Mouse (Mus musculus) midbrain, embryonic 16.5 days (tissue): ENCODE data around the gene Mcee. TPM values are rescaled to one million over a fixed set of nuclear protein-coding genes. Genes with fewer than 3 reads are reported as not detected.

ENCODE experiments used
- ATAC-seq: fragments of 200-750 bp; cut with Nextera tagmentation; 2 replicates; pipeline ENCODE4 v1.8.0; 2017; ENCODE audit warnings: moderate TSS enrichment
- H3K27ac ChIP-seq: fragments of 300-500 bp; sonication (generic); 2 replicates; pipeline ENCODE4 v1.5.1; 2014; ENCODE audit warnings: mild to moderate bottlenecking, low read length, mixed read lengths
- H3K27me3 ChIP-seq: fragments of 300-500 bp; sonication (generic); 2 replicates; pipeline ENCODE4 v1.6.1; 2014; ENCODE audit warnings: low read depth, low read length, mixed read lengths; ENCODE audit not compliant: control insufficient read depth, insufficient read depth
- H3K36me3 ChIP-seq: fragments of 300-500 bp; sonication (generic); 2 replicates; pipeline ENCODE4 v1.6.1; 2014; ENCODE audit warnings: mild to moderate bottlenecking, low read length, moderate library complexity, mixed read lengths; ENCODE audit not compliant: control insufficient read depth, insufficient read depth
- H3K4me1 ChIP-seq: fragments of 300-500 bp; sonication (generic); 2 replicates; pipeline ENCODE4 v1.6.1; 2014; ENCODE audit warnings: mild to moderate bottlenecking, low read length, mixed read lengths; ENCODE audit not compliant: control insufficient read depth, insufficient read depth
- H3K4me2 ChIP-seq: fragments of 300-500 bp; sonication (generic); 2 replicates; pipeline ENCODE4 v1.6.1; 2014; ENCODE audit warnings: mild to moderate bottlenecking, low read length, mixed read lengths
- H3K4me3 ChIP-seq: fragments of 300-500 bp; sonication (generic); 2 replicates; pipeline ENCODE4 v1.5.1; 2014; ENCODE audit warnings: low read depth, mild to moderate bottlenecking, low read length, moderate library complexity, mixed read lengths
- H3K9ac ChIP-seq: fragments of 300-500 bp; sonication (generic); 2 replicates; pipeline ENCODE4 v1.6.1; 2014; ENCODE audit warnings: low read depth, low read length, mixed read lengths
- H3K9me3 ChIP-seq: fragments of 300-500 bp; sonication (generic); replicated peaks from 2 replicates; pipeline ENCODE4 v1.6.1; 2014; ENCODE audit warnings: mild to moderate bottlenecking, low read length, mixed read lengths; ENCODE audit not compliant: control insufficient read depth, poor library complexity, severe bottlenecking
- WGBS: fragments of 180-500 bp; shearing (Covaris S2); extraction: QIAGEN DNeasy Blood & Tissue Kit; methylation state at CpG from one replicate; pipeline ENCODE4 v1.1.7; 2014; 5-methylcytosine and 5-hydroxymethylcytosine counted together
- polyA plus RNA-seq: library from polyadenylated mRNA; unstranded; fragments of >200 nt; fragmentation: Nextera tagmentation; extraction: Ambion mirVana; gene quantifications from 2 replicates; pipeline ENCODE4 v1.2.1, GENCODE M21; 2015

Gene Mcee
- polyA plus RNA-seq, 1 experiment from 2014 or later: 43.8 TPM

- no peak overlapping the region for H3K27ac ChIP-seq
- no peak overlapping the region for H3K4me3 ChIP-seq
- ATAC-seq: no peak
- 90% methylated on average over 5 of the region's 5 CpGs for WGBS
- no peak overlapping the region for H3K9ac ChIP-seq
- H3K36me3 ChIP-seq: no peaks in the 10 kb centered on the region
- H3K4me1 ChIP-seq: no peaks in the 10 kb centered on the region
- no peak overlapping the region for H3K4me2 ChIP-seq
- H3K9me3 ChIP-seq: no peaks in the 10 kb centered on the region
- no peaks in the 10 kb centered on the region for H3K27me3 ChIP-seq
These were observed 59.5 kb downstream of the Mcee start for GRCm38 (mm10) chr7:64451861-64452382.

GRCm38 (mm10) chr7:64452471-64453222 lies 60.2 kb downstream of the Mcee start:
- no peak overlapping the region for H3K27ac ChIP-seq
- 71% methylated on average over 4 of the region's 4 CpGs for WGBS

GRCm38 (mm10) chr7:64456176-64456575 lies 63.8 kb downstream of the Mcee start:
- 84% methylated on average over 4 of the region's 4 CpGs for WGBS
- Histone ChIP-seq H3K9me3 (no peaks in the 10 kb centered on the region), H3K27me3 (no peaks in the 10 kb centered on the region), H3K36me3 (no peaks in the 10 kb centered on the region), H3K4me1 (no peaks in the 10 kb centered on the region), H3K4me3 (no peak overlapping the region), H3K9ac (no peak overlapping the region), H3K4me2 (no peak overlapping the region), H3K27ac (no peak overlapping the region)
- no peak for ATAC-seq

More at GRCm38 (mm10) chr7:64452471-64453222, 60.2 kb downstream of the Mcee start:
- no peaks in the 10 kb centered on the region for H3K4me1 ChIP-seq
- H3K4me3 ChIP-seq: no peak overlapping the region
- H3K27me3 ChIP-seq: no peaks in the 10 kb centered on the region
- H3K9ac ChIP-seq: no peak overlapping the region
- no peaks in the 10 kb centered on the region for H3K9me3 ChIP-seq
- H3K4me2 ChIP-seq: no peak overlapping the region
- no peak for ATAC-seq
- H3K36me3 ChIP-seq: no peaks in the 10 kb centered on the region

- H3K4me1 ChIP-seq: no peaks in the 10 kb centered on the region
- H3K27ac ChIP-seq: no peak overlapping the region
- H3K4me2 ChIP-seq: no peak overlapping the region
- H3K4me3 ChIP-seq: no peak overlapping the region
- no peak overlapping the region for H3K9ac ChIP-seq
- 54% methylated on average over 3 of the region's 3 CpGs for WGBS
- no peaks in the 10 kb centered on the region for H3K36me3 ChIP-seq
- no peaks in the 10 kb centered on the region for H3K27me3 ChIP-seq
- no peak for ATAC-seq
- H3K9me3 ChIP-seq: no peaks in the 10 kb centered on the region
These were observed 64.3 kb downstream of the Mcee start for GRCm38 (mm10) chr7:64456676-64457075.

- no peaks in the 10 kb centered on the region for H3K27me3 ChIP-seq
- H3K9ac ChIP-seq: no peak overlapping the region
- no peaks in the 10 kb centered on the region for H3K36me3 ChIP-seq
- no peak overlapping the region for H3K4me2 ChIP-seq
- no peak overlapping the region for H3K27ac ChIP-seq
- H3K9me3 ChIP-seq: no peaks in the 10 kb centered on the region
- no peak for ATAC-seq
- no peaks in the 10 kb centered on the region for H3K4me1 ChIP-seq
- 72% methylated on average over 2 of the region's 2 CpGs for WGBS
- H3K4me3 ChIP-seq: no peak overlapping the region
These were observed 65.4 kb downstream of the Mcee start for GRCm38 (mm10) chr7:64457811-64458210.

Other genes with a start within 250 kb of the Mcee start
- gene Trpm1, start 238.8 kb upstream of the Mcee start, polyA plus RNA-seq: 0.15 and 0.20 TPM in 2 replicates
- gene Mtmr10, start 105.0 kb upstream of the Mcee start, polyA plus RNA-seq: 8.8 and 9.9 TPM in 2 replicates
- 5.1 and 7.1 TPM in 2 replicates for gene Fan1, start 18.5 kb upstream of the Mcee start, polyA plus RNA-seq
- gene Mphosph10, start 339 bp upstream of the Mcee start, polyA plus RNA-seq: 22.6 and 28.3 TPM in 2 replicates
- gene Apba2, start 109.1 kb downstream of the Mcee start, polyA plus RNA-seq: 204 and 208 TPM in 2 replicates